Mouse (Mus musculus): Measurements from ENCODE around the gene Nhlrc4. TPM values are rescaled to one million over a fixed set of nuclear protein-coding genes. Genes with fewer than 3 reads are reported as not detected.

The Nhlrc4 gene
- 0.28 and 0.43 TPM in 2 replicates for polyA plus RNA-seq (2014; fragmentation: Nextera tagmentation; extraction: Ambion mirVana)

GRCm38 (mm10) chr17:25944366-25945163 is at the start of gene Nhlrc4, which contains the start of gene Pigq:
Nhlrc4 (minus strand) TSS chr17:25944961.
Pigq (minus strand) TSS chr17:25944936.
- H3K9ac ChIP-seq (ENCODE audit: low read depth, low read length), result 0 out of 2 replicates have a peak within 1 kb of the TSS, but pooled peaks have one; percentile 23
- H3K4me3 ChIP-seq (ENCODE audit: low read length), result no peak within 1 kb of the TSS
- no peaks in the 10 kb centered on the region; the same call in 1 of the 2 replicates for H3K36me3 ChIP-seq (ENCODE audit: control insufficient read depth, insufficient read depth, low read length)
- H3K27ac ChIP-seq (ENCODE audit: low read depth, low read length), result peak within 1 kb of the TSS; percentile 55; the same call in 1 of the 2 replicates
- ATAC-seq (ENCODE audit: low FRiP score, low TSS enrichment), result no peak
- 62% methylated on average over 6 of the region's 6 CpGs for WGBS
- peaks cover 13% of the 10 kb centered on the region for H3K4me1 ChIP-seq (ENCODE audit: control insufficient read depth, insufficient read depth, low read length)
- no peak within 1 kb of the TSS for H3K4me2 ChIP-seq (replicated peaks; ENCODE audit: low read depth, low read length)
- no peaks in the 10 kb centered on the region for H3K9me3 ChIP-seq (ENCODE audit: control insufficient read depth, low read length)
- H3K27me3 ChIP-seq (ENCODE audit: control insufficient read depth, insufficient read depth, low read length), result no peaks in the 10 kb centered on the region; the same call in 1 of the 2 replicates

DNA sequence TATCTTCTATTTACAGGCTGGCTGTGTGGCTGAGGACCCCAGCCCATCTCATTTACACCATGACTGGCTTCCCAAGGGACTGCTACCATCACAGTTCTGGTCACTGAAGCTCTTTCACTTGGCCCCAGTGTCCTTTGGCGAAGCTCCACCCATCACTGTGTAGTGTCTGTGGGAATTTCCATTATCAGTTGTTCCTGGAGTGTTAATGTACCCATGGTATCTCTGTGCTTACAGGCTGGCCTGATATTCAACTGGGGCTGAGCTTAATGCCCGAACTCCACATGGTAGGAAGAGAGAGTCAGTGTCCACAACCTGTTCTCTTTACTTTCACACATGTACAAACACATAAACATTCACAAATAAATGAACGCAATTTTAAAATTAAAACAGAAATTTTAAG is 48.7 kb upstream of the Nhlrc4 start:
- H3K9me3 ChIP-seq (ENCODE audit: control insufficient read depth, low read length), result no peaks in the 10 kb centered on the region
- H3K36me3 ChIP-seq (ENCODE audit: control insufficient read depth, insufficient read depth, low read length), result peaks cover 66% of the 10 kb centered on the region
- H3K4me2 ChIP-seq (replicated peaks; ENCODE audit: low read depth, low read length), result no peak overlapping the region
- 92% methylated on average over 3 of the region's 3 CpGs for WGBS
- H3K4me3 ChIP-seq (ENCODE audit: low read length), result no peak overlapping the region
- H3K4me1 ChIP-seq (ENCODE audit: control insufficient read depth, insufficient read depth, low read length), result 0 out of 2 replicates have a peak, but pooled peaks cover under 1% of the 10 kb centered on the region
- no peak for ATAC-seq (ENCODE audit: low FRiP score, low TSS enrichment)
- H3K9ac ChIP-seq (ENCODE audit: low read depth, low read length), result no peak overlapping the region
- no peak overlapping the region for H3K27ac ChIP-seq (ENCODE audit: low read depth, low read length)
- no peaks in the 10 kb centered on the region for H3K27me3 ChIP-seq (ENCODE audit: control insufficient read depth, insufficient read depth, low read length)

DNA sequence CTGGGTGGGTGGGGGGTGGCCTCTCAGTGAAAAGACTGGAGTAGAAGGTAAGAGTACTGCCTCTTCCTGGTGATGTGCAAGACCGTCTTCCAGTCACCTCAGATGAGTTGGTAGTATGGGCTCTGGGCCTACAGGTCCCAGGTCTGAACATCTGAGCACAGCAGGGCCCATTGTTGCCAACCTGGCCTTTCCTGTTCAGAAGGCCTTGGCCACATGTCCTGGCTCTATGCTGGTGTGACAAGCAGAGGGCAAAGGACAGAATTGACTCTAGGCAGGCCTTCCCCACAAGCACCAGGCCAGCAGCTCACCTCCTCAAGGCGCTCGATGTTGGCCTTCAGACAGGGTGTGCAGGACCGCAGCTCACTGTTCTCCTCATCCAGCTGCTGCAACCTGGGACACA is 47.5 kb upstream of the Nhlrc4 start:
- no peak overlapping the region for H3K4me3 ChIP-seq (ENCODE audit: low read length)
- no peaks in the 10 kb centered on the region for H3K4me1 ChIP-seq (ENCODE audit: control insufficient read depth, insufficient read depth, low read length)
- H3K36me3 ChIP-seq (ENCODE audit: control insufficient read depth, insufficient read depth, low read length), result peaks cover 62% of the 10 kb centered on the region
- no peaks in the 10 kb centered on the region for H3K9me3 ChIP-seq (ENCODE audit: control insufficient read depth, low read length)
- no peaks in the 10 kb centered on the region for H3K27me3 ChIP-seq (ENCODE audit: control insufficient read depth, insufficient read depth, low read length)
- no peak for ATAC-seq (ENCODE audit: low FRiP score, low TSS enrichment)
- 98% methylated on average over 4 of the region's 4 CpGs for WGBS
- no peak overlapping the region for H3K4me2 ChIP-seq (replicated peaks; ENCODE audit: low read depth, low read length)
- no peak overlapping the region for H3K27ac ChIP-seq (ENCODE audit: low read depth, low read length)
- H3K9ac ChIP-seq (ENCODE audit: low read depth, low read length), result no peak overlapping the region

- no peak overlapping the region for H3K4me3 ChIP-seq (ENCODE audit: low read length)
- H3K9ac ChIP-seq (ENCODE audit: low read depth, low read length), result no peak overlapping the region
- ATAC-seq (ENCODE audit: low FRiP score, low TSS enrichment), result no peak
- H3K27ac ChIP-seq (ENCODE audit: low read depth, low read length), result no peak overlapping the region
- no peaks in the 10 kb centered on the region for H3K4me1 ChIP-seq (ENCODE audit: control insufficient read depth, insufficient read depth, low read length)
- H3K27me3 ChIP-seq (ENCODE audit: control insufficient read depth, insufficient read depth, low read length), result no peaks in the 10 kb centered on the region
- H3K4me2 ChIP-seq (replicated peaks; ENCODE audit: low read depth, low read length), result no peak overlapping the region
- 87% methylated on average over 5 of the region's 5 CpGs for WGBS
- no peaks in the 10 kb centered on the region for H3K9me3 ChIP-seq (ENCODE audit: control insufficient read depth, low read length)
- peaks cover 54% of the 10 kb centered on the region for H3K36me3 ChIP-seq (ENCODE audit: control insufficient read depth, insufficient read depth, low read length)
These were observed 45.6 kb upstream of the Nhlrc4 start for GRCm38 (mm10) chr17:25990331-25990730.

DNA sequence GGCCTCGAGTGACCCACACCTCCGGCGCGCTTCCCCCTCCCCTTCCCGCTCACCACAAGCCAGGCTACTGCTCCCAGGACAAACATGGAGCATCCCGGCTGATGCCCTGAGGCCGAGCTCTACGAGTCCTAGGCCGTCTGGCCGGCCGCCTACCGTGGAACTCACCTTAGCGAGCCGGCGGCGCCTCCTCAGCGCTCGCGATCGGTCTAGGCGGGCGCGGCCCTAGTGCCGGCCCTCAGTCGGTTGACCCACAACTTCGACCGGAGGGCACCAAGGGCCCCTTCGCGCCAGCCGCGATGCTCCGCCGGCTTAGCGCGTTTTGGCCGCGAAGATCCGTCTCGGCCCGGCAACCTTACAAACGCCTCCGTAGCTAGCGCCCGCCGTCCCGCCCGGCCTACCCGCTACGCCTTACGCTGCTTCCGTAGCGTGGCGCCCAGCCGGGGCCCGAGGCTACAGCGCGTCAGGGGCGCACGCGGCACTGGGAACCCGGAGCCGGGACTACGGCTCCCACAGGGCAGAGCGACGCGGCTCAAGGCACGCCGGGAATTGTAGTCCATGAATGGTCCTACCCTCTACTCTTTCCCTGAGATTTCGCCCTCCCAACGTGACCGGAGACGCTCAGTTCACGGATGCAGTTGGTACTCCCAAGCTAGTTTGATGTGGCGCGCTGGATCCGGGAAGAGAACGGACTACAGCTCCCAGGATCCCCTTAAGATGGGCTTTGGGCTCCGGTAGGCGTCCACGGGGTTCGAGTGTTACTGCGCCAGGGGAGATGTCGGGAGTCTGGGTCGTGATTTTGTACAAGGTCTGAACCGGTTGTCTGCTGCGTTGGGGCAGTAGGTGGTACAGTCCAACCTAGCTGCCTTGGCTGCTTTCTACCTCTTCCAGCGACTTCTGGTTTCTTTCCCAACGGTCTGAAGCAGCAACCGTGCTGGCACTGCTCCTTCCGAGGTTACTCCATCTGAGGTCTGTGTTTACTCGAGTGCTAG is 40.8 kb upstream of the Nhlrc4 start, which contains the start of gene Capn15:
Capn15 (minus strand) TSS at position 491 of the 989 bp plus-strand sequence.
- peak; percentile 99 for ATAC-seq (ENCODE audit: low FRiP score, low TSS enrichment)
- Histone ChIP-seq H3K4me1 (ENCODE audit: control insufficient read depth, insufficient read depth, low read length) (peaks cover 11% of the 10 kb centered on the region; the same call in 1 of the 2 replicates), H3K4me2 (replicated peaks; ENCODE audit: low read depth, low read length) (peak within 1 kb of the TSS; percentile 86), H3K27me3 (ENCODE audit: control insufficient read depth, insufficient read depth, low read length) (no peaks in the 10 kb centered on the region), H3K9me3 (ENCODE audit: control insufficient read depth, low read length) (no peaks in the 10 kb centered on the region), H3K36me3 (ENCODE audit: control insufficient read depth, insufficient read depth, low read length) (peaks cover 14% of the 10 kb centered on the region), H3K27ac (ENCODE audit: low read depth, low read length) (peak within 1 kb of the TSS; percentile 80), H3K9ac (ENCODE audit: low read depth, low read length) (peak within 1 kb of the TSS; percentile 91), H3K4me3 (ENCODE audit: low read length) (peak within 1 kb of the TSS; percentile 92)
- WGBS, result under 1% methylated on average over 91 of the region's 91 CpGs

- Histone ChIP-seq H3K36me3 (ENCODE audit: control insufficient read depth, insufficient read depth, low read length) (peaks cover 5% of the 10 kb centered on the region; the same call in 1 of the 2 replicates), H3K4me3 (ENCODE audit: low read length) (peak overlapping the region; percentile 92), H3K27me3 (ENCODE audit: control insufficient read depth, insufficient read depth, low read length) (no peaks in the 10 kb centered on the region), H3K27ac (ENCODE audit: low read depth, low read length) (peak overlapping the region; percentile 80), H3K9ac (ENCODE audit: low read depth, low read length) (peak overlapping the region; percentile 91), H3K4me2 (replicated peaks; ENCODE audit: low read depth, low read length) (peak overlapping the region; percentile 86), H3K4me1 (ENCODE audit: control insufficient read depth, insufficient read depth, low read length) (peaks cover 14% of the 10 kb centered on the region; the same call in 1 of the 2 replicates), H3K9me3 (ENCODE audit: control insufficient read depth, low read length) (no peaks in the 10 kb centered on the region)
- 9% methylated on average over 17 of the region's 17 CpGs for WGBS
- no peak for ATAC-seq (ENCODE audit: low FRiP score, low TSS enrichment)
These were observed 40.0 kb upstream of the Nhlrc4 start for GRCm38 (mm10) chr17:25984556-25985305.

- no peak for ATAC-seq (ENCODE audit: low FRiP score, low TSS enrichment)
- WGBS, result 97% methylated on average over 1 of the region's 1 CpGs
- peak overlapping the region; percentile 86 for H3K4me2 ChIP-seq (replicated peaks; ENCODE audit: low read depth, low read length)
- H3K4me1 ChIP-seq (ENCODE audit: control insufficient read depth, insufficient read depth, low read length), result peaks cover 14% of the 10 kb centered on the region; the same call in 1 of the 2 replicates
- peaks cover 5% of the 10 kb centered on the region; the same call in 1 of the 2 replicates for H3K36me3 ChIP-seq (ENCODE audit: control insufficient read depth, insufficient read depth, low read length)
- no peaks in the 10 kb centered on the region for H3K27me3 ChIP-seq (ENCODE audit: control insufficient read depth, insufficient read depth, low read length)
- H3K4me3 ChIP-seq (ENCODE audit: low read length), result peak overlapping the region; percentile 92; the same call in 1 of the 2 replicates
- no peaks in the 10 kb centered on the region for H3K9me3 ChIP-seq (ENCODE audit: control insufficient read depth, low read length)
- H3K9ac ChIP-seq (ENCODE audit: low read depth, low read length), result peak overlapping the region; percentile 91; the same call in 1 of the 2 replicates
- H3K27ac ChIP-seq (ENCODE audit: low read depth, low read length), result no peak overlapping the region
These were observed 39.3 kb upstream of the Nhlrc4 start for GRCm38 (mm10) chr17:25984066-25984465.

DNA sequence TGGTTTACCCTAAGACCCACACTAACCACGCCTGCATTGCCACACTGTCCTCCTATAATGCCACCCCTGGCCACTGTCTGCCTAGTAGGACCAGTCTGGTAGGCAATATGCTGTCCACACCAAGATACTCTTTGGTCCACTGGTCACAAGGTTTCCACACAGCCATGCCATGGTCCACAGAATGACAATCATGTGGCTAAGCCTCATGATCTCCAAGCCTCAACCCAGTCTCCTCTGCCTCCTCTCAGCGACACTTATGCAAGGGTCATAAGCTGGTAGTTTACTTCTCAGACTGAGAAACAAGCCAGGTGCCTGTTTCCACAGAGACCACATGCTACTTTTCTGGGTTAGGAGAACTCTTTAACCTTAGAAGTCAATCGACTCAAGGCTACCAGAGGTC is 38.2 kb upstream of the Nhlrc4 start:
- no peaks in the 10 kb centered on the region for H3K36me3 ChIP-seq (ENCODE audit: control insufficient read depth, insufficient read depth, low read length)
- no peaks in the 10 kb centered on the region for H3K27me3 ChIP-seq (ENCODE audit: control insufficient read depth, insufficient read depth, low read length)
- H3K9ac ChIP-seq (ENCODE audit: low read depth, low read length), result no peak overlapping the region
- no peak overlapping the region for H3K27ac ChIP-seq (ENCODE audit: low read depth, low read length)
- no peak overlapping the region for H3K4me2 ChIP-seq (replicated peaks; ENCODE audit: low read depth, low read length)
- no peak overlapping the region for H3K4me3 ChIP-seq (ENCODE audit: low read length)
- no peak for ATAC-seq (ENCODE audit: low FRiP score, low TSS enrichment)
- whole genome bisulfite sequencing, result 68% methylated on average over 3 of the region's 3 CpGs
- peaks cover 14% of the 10 kb centered on the region; the same call in 1 of the 2 replicates for H3K4me1 ChIP-seq (ENCODE audit: control insufficient read depth, insufficient read depth, low read length)
- no peaks in the 10 kb centered on the region for H3K9me3 ChIP-seq (ENCODE audit: control insufficient read depth, low read length)
